Mouse (Mus musculus) cerebellum, adult 9-11 months (tissue): Measurements from ENCODE around the gene Bcl7c.
"Not testable (repeated sequence)": the region's sequence is repeated elsewhere in the genome, so short reads cannot be mapped to it uniquely, and the experiment has no call there.

Source experiments
- DNase-seq: peaks from one replicate; pipeline ENCODE4 v3.0.0; 2022

Bcl7c gene

GRCm38 (mm10) chr7:127681888-127682553 lies 26.7 kb downstream of the Bcl7c start:
- DNase-seq: no peak

- no peak for DNase-seq
Measured at GRCm38 (mm10) chr7:127680541-127680940, 28.2 kb downstream of the Bcl7c start.

GRCm38 (mm10) chr7:127678811-127679210 lies 29.9 kb downstream of the Bcl7c start:
- no peak for DNase-seq

GRCm38 (mm10) chr7:127677609-127678008 lies 31.1 kb downstream of the Bcl7c start:
- no peak for DNase-seq

GRCm38 (mm10) chr7:127677077-127677476 lies 31.7 kb downstream of the Bcl7c start:
- no peak for DNase-seq

GRCm38 (mm10) chr7:127675391-127675811 lies 33.3 kb downstream of the Bcl7c start:
- DNase-seq: no peak

- peak; percentile 83 for DNase-seq
Measured at GRCm38 (mm10) chr7:127674977-127675376, 33.8 kb downstream of the Bcl7c start.

- DNase-seq: no peak
Measured at GRCm38 (mm10) chr7:127672776-127673175, 36.0 kb downstream of the Bcl7c start.

GRCm38 (mm10) chr7:127671880-127672774 lies 36.6 kb downstream of the Bcl7c start:
- DNase-seq: no peak

GRCm38 (mm10) chr7:127667171-127667570 lies 41.6 kb downstream of the Bcl7c start:
- DNase-seq: no peak

GRCm38 (mm10) chr7:127666679-127667078 lies 42.1 kb downstream of the Bcl7c start:
- DNase-seq: no peak

GRCm38 (mm10) chr7:127666066-127666654 lies 42.6 kb downstream of the Bcl7c start:
- no peak for DNase-seq

GRCm38 (mm10) chr7:127662926-127663325 lies 45.8 kb downstream of the Bcl7c start:
- no peak for DNase-seq

GRCm38 (mm10) chr7:127661833-127662232 lies 46.9 kb downstream of the Bcl7c start:
- DNase-seq: no peak

GRCm38 (mm10) chr7:127660882-127661281 lies 47.9 kb downstream of the Bcl7c start:
- no peak for DNase-seq

- no peak for DNase-seq
Measured at GRCm38 (mm10) chr7:127656946-127657345, 51.8 kb downstream of the Bcl7c start.

- no peak for DNase-seq
Measured at GRCm38 (mm10) chr7:127654318-127654717, 54.4 kb downstream of the Bcl7c start.

GRCm38 (mm10) chr7:127652050-127652449 lies 56.7 kb downstream of the Bcl7c start:
- no peak for DNase-seq

- DNase-seq: no peak
Measured at GRCm38 (mm10) chr7:127651624-127652023, 57.1 kb downstream of the Bcl7c start.

- DNase-seq: no peak
Measured at GRCm38 (mm10) chr7:127649206-127649605, 59.5 kb downstream of the Bcl7c start.

GRCm38 (mm10) chr7:127648516-127649201 lies 60.1 kb downstream of the Bcl7c start:
- DNase-seq: no peak

- DNase-seq: not testable (repeated sequence)
Measured at GRCm38 (mm10) chr7:127647576-127647975, 61.2 kb downstream of the Bcl7c start.

GRCm38 (mm10) chr7:127646363-127646762 lies 62.4 kb downstream of the Bcl7c start:
- DNase-seq: no peak
